In the genomic region with DNA sequence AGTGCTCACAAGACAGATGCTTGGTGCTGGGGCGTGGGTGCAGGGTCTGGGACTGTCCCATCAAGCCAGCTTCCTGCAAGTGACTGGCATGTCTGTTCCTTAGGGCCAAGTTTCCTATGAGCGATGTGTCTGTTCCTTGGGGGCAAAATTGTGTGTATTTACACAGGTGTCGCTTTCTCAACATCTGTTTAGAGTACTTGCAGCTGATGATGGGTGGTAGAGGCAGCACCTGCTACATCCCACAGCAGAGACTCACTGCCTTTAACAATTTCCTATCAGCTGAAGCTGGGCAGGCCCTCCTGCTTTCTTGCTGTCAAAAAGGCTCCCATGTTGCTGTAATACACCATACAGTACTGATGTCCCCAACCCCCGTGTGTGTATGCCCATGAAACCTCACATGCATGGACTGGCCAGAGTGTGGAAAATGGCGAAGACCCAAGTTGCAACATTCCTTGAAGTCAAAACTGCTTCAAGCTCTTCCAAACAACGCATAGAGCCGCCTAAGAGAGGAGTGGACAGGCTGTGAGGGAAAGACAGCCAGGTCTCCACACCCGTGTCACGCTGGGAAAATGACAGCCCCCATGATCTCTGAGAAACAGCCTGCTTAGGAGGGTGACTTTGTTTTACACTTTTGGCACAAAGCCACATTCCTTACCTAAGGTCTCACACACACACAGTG, we compare ENCODE assay signal across 8 mouse cellular contexts. TPM values are rescaled to one million over a fixed set of nuclear protein-coding genes. Genes with fewer than 3 reads are reported as not detected.
DNase-seq lines count a peak whose midpoint lies in the region; TF ChIP-seq lines count a peak whose summit lies in the region.

No protein-coding gene starts in this region.

- no peak for TF ChIP-seq POLR2A in myocyte (IDR thresholded peaks at IDR 0.05; ENCODE audit: insufficient read length, low read depth)

- H3K27ac ChIP-seq in left cerebral cortex, adult 2 months: peak overlapping the region; percentile 95
- H3K27ac ChIP-seq in limb, embryonic 10.5 days: peak overlapping the region; percentile 95

- H3K4me1 ChIP-seq in limb, embryonic 10.5 days: peaks cover 31% of the 10 kb centered on the region

- H3ac ChIP-seq in myocyte (ENCODE audit: control insufficient read depth, insufficient read length): peak overlapping the region; percentile 16

- WGBS in limb, embryonic 10.5 days: 40% methylated on average over 9 of the region's 9 CpGs

- TF ChIP-seq CTCF in left cerebral cortex, adult 2 months (IDR thresholded peaks at IDR 0.05): no peak

- H3K4me2 ChIP-seq in myocyte (ENCODE audit: low read depth): peak overlapping the region; percentile 86

- peaks cover 26% of the 10 kb centered on the region for H3K36me3 ChIP-seq in limb, embryonic 10.5 days
- peaks cover 23% of the 10 kb centered on the region for H3K36me3 ChIP-seq in myocyte (ENCODE audit: control insufficient read depth, insufficient read depth)

- peaks cover 23% of the 10 kb centered on the region for H3K79me2 ChIP-seq in myocyte (ENCODE audit: control insufficient read depth, insufficient read depth)

- intact Hi-C loops in left cerebral cortex, adult 2 months (cut with DNase I): loop anchor here (2.0 to 10.0 kb wide), 2 partner anchors 227 to 245 kb away; a partner anchor contains a TSS

- H3K4me3 ChIP-seq in left cerebral cortex, adult 2 months: peak overlapping the region; percentile 96
- H3K4me3 ChIP-seq in limb, embryonic 10.5 days: peak overlapping the region; percentile 73
- peak overlapping the region; percentile 88 for H3K4me3 ChIP-seq in myocyte

- no peaks in the 10 kb centered on the region for H3K27me3 ChIP-seq in limb, embryonic 10.5 days (ENCODE audit: low read depth, poor library complexity, severe bottlenecking)
- H3K27me3 ChIP-seq in myocyte (ENCODE audit: control insufficient read depth, insufficient read depth, insufficient read length): no peaks in the 10 kb centered on the region

- no peak for DNase-seq in left cerebral cortex, adult 2 months (ENCODE audit: extremely low spot score in 1 of 2, low spot score in 2 of 2)
- DNase-seq in left cerebral cortex, adult 11 months (ENCODE audit: low spot score): no peak
- DNase-seq in T-cell, adult 2 months (ENCODE audit: low spot score): peak; percentile 6
- DNase-seq in fibroblast of lung, adult 2 months (ENCODE audit: low read depth): peak; percentile 55
- no peak for DNase-seq in limb, embryonic 10.5 days (ENCODE audit: low spot score)
- DNase-seq in adrenal gland, postnatal 14 days: no peak
- DNase-seq in kidney, postnatal 36 days: no peak

- H3K9me3 ChIP-seq in limb, embryonic 10.5 days (replicated peaks): no peaks in the 10 kb centered on the region

TF ChIP-seq in myocyte, 11 proteins besides CTCF, POLR2A, EP300 and RAD21:
- no peak for TF ChIP-seq CEBPB (IDR thresholded peaks at IDR 0.05; ENCODE audit: insufficient read depth, poor library complexity, severe bottlenecking)
- TF ChIP-seq MYOD1 (IDR thresholded peaks at IDR 0.05; ENCODE audit: control insufficient read depth in 1 of 3, insufficient read length in 2 of 3, low read depth in 2 of 3): peak in 1 of 3 experiments; percentile 36

RNA-seq across cellular contexts. Expression of a gene that starts 0.9 kb away (rescaled TPM):
- 10 to 100 TPM; 76.8 to 82.2 TPM for total RNA-seq in left cerebral cortex, adult 2 months (2021)
- polyA plus RNA-seq in limb, embryonic 10.5 days (2016; fragmentation: Nextera tagmentation; extraction: Ambion mirVana): 78.8 and 91.0 TPM in 2 replicates
- polyA plus RNA-seq in myocyte (2012; fragmentation: generic; extraction: Trizol): 67.4 TPM
- total RNA-seq in adrenal gland, postnatal 14 days (2021): 46.2 and 66.1 TPM in 2 replicates

Comparison
In these comparisons a context has a peak if more than half of its experiments do, and no peak if none do; other contexts are left out.
1. DNase-seq: peak in T-cell, adult 2 months (single experiment) and fibroblast of lung, adult 2 months (single experiment); none in left cerebral cortex, adult 2 months (0 of 2), left cerebral cortex, adult 11 months (single experiment), limb, embryonic 10.5 days (single experiment), adrenal gland, postnatal 14 days (single experiment) and kidney, postnatal 36 days (0 of 2).
2. Peak in every context shown above with its lines, with median percentiles within 50 percentile points of each other: H3K4me3 ChIP-seq.